Mouse (Mus musculus) liver, adult 2 months (tissue): ENCODE results near the gene Fyb2. TPM values are rescaled to one million over a fixed set of nuclear protein-coding genes. Genes with fewer than 3 reads are reported as not detected.
A peak's percentile ranks its signal among the peaks of the same experiment; 100 is the strongest.

Source experiments
- DNase-seq: peaks from one replicate; pipeline ENCODE4 v3.0.0-alpha.2; 2011; ENCODE audit warnings: low read depth, low spot score; ENCODE audit errors: extremely low read depth
- H3K27ac ChIP-seq: fragments of 200-500 bp; replicated peaks from 2 replicates; pipeline ENCODE4 v1.5.1; 2012; ENCODE audit warnings: low read depth, mild to moderate bottlenecking, control low read depth, inconsistent platforms, low read length; ENCODE audit not compliant: insufficient read depth
- H3K27me3 ChIP-seq: fragments of 200-500 bp; 2 replicates; pipeline ENCODE4 v1.6.1; 2012; ENCODE audit warnings: mild to moderate bottlenecking, moderate library complexity, low read length, inconsistent platforms; ENCODE audit not compliant: control insufficient read depth, insufficient read depth
- H3K36me3 ChIP-seq: fragments of 200-500 bp; 2 replicates; pipeline ENCODE4 v1.6.1; 2012; ENCODE audit warnings: low read length, inconsistent platforms; ENCODE audit not compliant: control insufficient read depth, insufficient read depth
- H3K4me1 ChIP-seq: fragments of 200-500 bp; 2 replicates; pipeline ENCODE4 v1.6.1; 2011; ENCODE audit warnings: low read length; ENCODE audit not compliant: control insufficient read depth, insufficient read depth
- H3K4me3 ChIP-seq: fragments of 200-500 bp; 2 replicates; pipeline ENCODE4 v1.5.1; 2011; ENCODE audit warnings: low read depth, mild to moderate bottlenecking, control low read depth, low read length, moderate library complexity; ENCODE audit not compliant: insufficient read depth
- H3K79me2 ChIP-seq: fragments of 200-500 bp; 2 replicates; pipeline ENCODE4 v1.6.1; 2012; ENCODE audit warnings: inconsistent platforms, mild to moderate bottlenecking, low read length, moderate library complexity; ENCODE audit not compliant: control insufficient read depth, insufficient read depth
- H3K9ac ChIP-seq: fragments of 200-500 bp; 2 replicates; pipeline ENCODE4 v1.6.1; 2012; ENCODE audit warnings: low read depth, mild to moderate bottlenecking, control low read depth, inconsistent platforms, low read length
- CTCF ChIP-seq: fragments of 200-500 bp; IDR thresholded peaks from 2 replicates; pipeline ENCODE4 v1.5.1; 2011; ENCODE audit warnings: low read depth, low read length, control low read depth
- POLR2A ChIP-seq: fragments of 200-500 bp; IDR thresholded peaks from 2 replicates; pipeline ENCODE4 v1.6.1; 2011; ENCODE audit warnings: low read length, control low read depth; ENCODE audit not compliant: insufficient read depth; ENCODE audit errors: extremely low read depth
- WGBS: fragments of 180-500 bp; shearing (Covaris S2); methylation state at CpG from one replicate; pipeline ENCODE4 v1.1.7; 2018; 5-methylcytosine and 5-hydroxymethylcytosine counted together
- polyA plus RNA-seq: library from polyadenylated mRNA; depleted of rRNA; stranded (reverse); fragments of >200 nt; gene quantifications from 2 replicates; pipeline ENCODE4 v1.2.3, GENCODE M21; 2012
- total RNA-seq: library from RNA; depleted of rRNA; stranded (reverse); fragments of >200 nt; gene quantifications from 2 replicates; pipeline ENCODE4 v1.2.3, GENCODE M21; 2014

The Fyb2 gene
- total and polyA plus RNA-seq, 2 experiments = 0.87 to 2.9 TPM

GRCm38 (mm10) chr4:104887486-104887885, 25.8 kb upstream of the Fyb2 start:
- Histone ChIP-seq H3K4me1 (peaks cover 4% of the 10 kb centered on the region; the same call in 1 of the 2 replicates), H3K27ac (no peak overlapping the region), H3K27me3 (no peaks in the 10 kb centered on the region), H3K4me3 (no peak overlapping the region), H3K9ac (no peak overlapping the region), H3K36me3 (no peaks in the 10 kb centered on the region), H3K79me2 (no peaks in the 10 kb centered on the region)
- no peak for TF ChIP-seq POLR2A
- TF ChIP-seq CTCF = no peak
- 66% methylated on average over 9 of the region's 9 CpGs for WGBS
- no peak for DNase-seq

GRCm38 (mm10) chr4:104888499-104889262, 24.6 kb upstream of the Fyb2 start:
- WGBS = 86% methylated on average over 9 of the region's 9 CpGs
- Histone ChIP-seq H3K79me2 (no peaks in the 10 kb centered on the region), H3K9ac (no peak overlapping the region), H3K27ac (no peak overlapping the region), H3K36me3 (no peaks in the 10 kb centered on the region), H3K4me1 (peaks cover 4% of the 10 kb centered on the region; the same call in 1 of the 2 replicates), H3K4me3 (no peak overlapping the region), H3K27me3 (no peaks in the 10 kb centered on the region)
- DNase-seq = no peak
- TF ChIP-seq CTCF (no peak), POLR2A (no peak)

GRCm38 (mm10) chr4:104891708-104892107, 21.5 kb upstream of the Fyb2 start:
- DNase-seq = peak; percentile 61
- Histone ChIP-seq H3K27ac (no peak overlapping the region), H3K9ac (no peak overlapping the region), H3K4me3 (no peak overlapping the region), H3K4me1 (peaks cover 4% of the 10 kb centered on the region; the same call in 1 of the 2 replicates), H3K27me3 (no peaks in the 10 kb centered on the region), H3K36me3 (no peaks in the 10 kb centered on the region), H3K79me2 (no peaks in the 10 kb centered on the region)
- TF ChIP-seq CTCF = no peak
- no peak for TF ChIP-seq POLR2A
- WGBS = 50% methylated on average over 7 of the region's 7 CpGs

- H3K27ac ChIP-seq = no peak overlapping the region
- no peaks in the 10 kb centered on the region for H3K79me2 ChIP-seq
- H3K27me3 ChIP-seq = no peaks in the 10 kb centered on the region
- H3K36me3 ChIP-seq = no peaks in the 10 kb centered on the region
- peaks cover 4% of the 10 kb centered on the region; the same call in 1 of the 2 replicates for H3K4me1 ChIP-seq
- 55% methylated on average over 5 of the region's 5 CpGs for WGBS
- no peak for TF ChIP-seq CTCF
- no peak for TF ChIP-seq POLR2A
- DNase-seq = no peak
- H3K4me3 ChIP-seq = no peak overlapping the region
- no peak overlapping the region for H3K9ac ChIP-seq
Measured at GRCm38 (mm10) chr4:104893588-104893987, 19.7 kb upstream of the Fyb2 start.

- H3K79me2 ChIP-seq = no peaks in the 10 kb centered on the region
- H3K4me1 ChIP-seq = peaks cover 4% of the 10 kb centered on the region; the same call in 1 of the 2 replicates
- WGBS = 59% methylated on average over 13 of the region's 13 CpGs
- peak; percentile 60 for DNase-seq
- H3K9ac ChIP-seq = no peak overlapping the region
- no peak overlapping the region for H3K4me3 ChIP-seq
- no peak overlapping the region for H3K27ac ChIP-seq
- no peaks in the 10 kb centered on the region for H3K27me3 ChIP-seq
- no peaks in the 10 kb centered on the region for H3K36me3 ChIP-seq
- TF ChIP-seq CTCF (peak; percentile 72), POLR2A (no peak)
Measured at GRCm38 (mm10) chr4:104894004-104894734, 19.1 kb upstream of the Fyb2 start.
